Mouse (Mus musculus): ENCODE results near the gene Pdlim1.

Pdlim1 gene

DNA sequence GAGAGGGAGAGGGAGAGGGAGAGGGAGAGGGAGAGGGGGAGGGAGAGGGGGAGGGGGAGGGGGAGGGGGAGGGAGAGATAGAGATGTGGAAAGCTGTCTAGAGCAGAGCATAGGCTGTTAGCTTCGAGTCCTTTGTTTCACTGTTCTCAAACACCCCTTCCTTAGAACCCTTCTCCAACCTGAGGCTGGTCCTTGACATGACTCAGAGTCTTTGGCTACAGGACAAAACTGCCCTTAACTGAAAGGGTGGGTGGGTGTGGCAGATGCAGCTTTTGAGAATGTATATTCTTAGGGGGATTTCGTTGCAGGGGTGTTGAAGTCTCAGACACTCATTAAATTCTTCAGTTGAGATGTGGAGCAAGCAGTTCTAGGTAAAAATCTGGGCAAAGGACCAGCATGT is 11.8 kb upstream of the Pdlim1 start:
- no peak for DNase-seq (ENCODE audit: low spot score)

DNA sequence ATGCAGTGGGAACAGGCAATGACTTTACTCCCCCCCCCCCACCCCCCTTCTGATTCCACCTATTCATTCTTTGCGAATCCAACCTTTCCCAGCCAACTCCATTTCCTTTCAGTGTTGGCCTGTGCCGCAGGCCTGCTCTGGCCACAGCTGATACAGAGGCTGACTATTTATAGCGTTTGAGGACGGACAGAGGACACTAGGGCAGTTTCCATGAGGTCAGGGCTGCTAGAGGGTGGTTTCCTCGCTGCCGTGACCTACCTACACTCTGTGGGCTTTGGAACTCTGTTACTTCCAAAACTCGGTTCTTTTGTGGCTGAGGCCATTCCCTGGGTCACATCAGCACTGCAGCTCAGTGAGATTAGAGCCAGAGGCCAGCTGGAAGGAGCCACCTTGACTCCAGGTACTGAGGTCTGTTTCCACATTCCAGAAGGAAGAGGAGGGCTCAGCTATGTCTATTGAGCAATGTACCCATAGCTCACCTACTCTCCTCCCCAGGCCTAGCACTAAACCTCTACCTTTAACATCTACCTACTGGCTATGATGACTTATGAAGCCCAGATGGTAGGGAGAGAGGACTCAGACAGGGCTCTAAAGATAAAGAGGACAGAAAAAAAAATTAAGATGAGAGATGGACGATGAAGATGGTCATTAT is 6.9 kb upstream of the Pdlim1 start:
- DNase-seq (ENCODE audit: low spot score) = no peak

DNA sequence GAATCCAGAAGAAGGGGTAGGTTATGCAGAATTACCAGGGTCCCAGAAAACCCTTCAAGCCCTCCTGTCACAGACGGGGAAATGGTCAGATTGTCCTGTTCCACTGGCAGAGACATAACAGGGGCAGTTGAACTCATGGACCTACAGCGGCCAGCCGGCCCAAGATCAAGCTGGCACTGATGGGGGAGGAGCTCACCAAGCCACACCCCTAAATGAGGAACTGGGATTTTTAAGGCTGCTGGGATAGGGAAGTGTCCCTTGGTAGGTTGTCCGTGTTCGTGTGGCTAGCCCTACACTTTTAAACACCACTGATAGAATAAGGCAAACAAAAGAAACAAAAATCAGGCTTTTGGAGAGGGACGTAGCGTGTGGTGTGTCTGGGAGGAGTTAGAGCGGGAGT is 5.9 kb upstream of the Pdlim1 start:
- no peak for DNase-seq (ENCODE audit: low spot score)

DNA sequence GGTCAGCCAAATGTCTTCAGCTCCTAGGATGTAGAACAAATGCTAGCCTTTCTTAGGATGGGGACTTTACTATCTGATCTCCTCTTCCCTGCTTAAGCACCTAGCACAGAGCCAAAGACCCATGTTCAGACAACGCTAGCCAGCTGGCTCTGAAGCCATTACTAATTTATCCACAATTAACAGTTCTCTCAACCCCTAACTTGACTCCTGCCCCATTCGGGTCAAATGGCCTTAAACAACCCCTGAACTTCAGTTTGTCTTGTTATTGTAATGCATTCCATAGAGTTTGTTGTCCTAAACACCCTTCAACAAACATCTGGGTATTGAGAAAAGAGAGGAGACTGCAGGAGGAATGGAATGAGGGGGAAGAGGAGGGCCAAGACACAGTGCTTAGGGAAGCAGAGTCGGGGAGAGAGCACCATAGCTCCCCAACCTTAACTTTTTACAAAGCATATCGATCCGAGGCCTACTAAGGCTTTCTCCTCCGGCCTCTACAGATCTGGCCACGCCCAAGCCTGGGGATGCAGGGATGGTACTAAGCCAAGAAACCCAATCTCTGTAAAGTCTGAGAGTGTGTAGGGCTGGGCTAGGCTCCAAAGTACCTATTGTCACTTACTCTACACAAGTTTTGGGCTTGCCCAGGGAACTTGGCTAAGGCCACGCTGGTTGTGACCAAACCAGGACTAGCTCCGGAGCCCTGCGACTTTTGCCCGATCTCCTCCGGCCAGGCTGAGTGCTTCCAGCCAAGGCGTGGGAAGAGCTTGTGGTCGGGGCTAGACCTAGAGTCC is 4.0 kb upstream of the Pdlim1 start:
- no peak for DNase-seq (ENCODE audit: low spot score)

DNA sequence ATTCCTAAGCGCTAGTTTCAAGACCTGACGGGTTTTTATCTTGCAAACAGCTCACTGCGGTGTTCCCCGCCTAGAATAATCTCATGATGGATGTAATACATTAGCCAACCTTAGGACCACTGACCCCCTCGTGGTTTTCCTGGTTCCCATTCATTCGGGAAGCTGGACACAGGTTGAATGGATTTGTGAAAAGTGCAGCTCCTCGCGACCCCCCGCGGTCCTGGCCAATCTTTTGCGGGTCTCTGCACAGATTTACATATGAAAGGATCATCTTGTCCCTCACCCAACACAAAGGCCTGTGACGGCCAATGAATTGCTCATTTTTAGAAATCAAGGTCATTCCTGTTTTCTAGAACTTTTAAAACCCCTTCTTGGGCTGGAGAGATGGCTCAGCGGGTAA is 1.0 kb upstream of the Pdlim1 start:
- no peak for DNase-seq (ENCODE audit: low spot score)

DNA sequence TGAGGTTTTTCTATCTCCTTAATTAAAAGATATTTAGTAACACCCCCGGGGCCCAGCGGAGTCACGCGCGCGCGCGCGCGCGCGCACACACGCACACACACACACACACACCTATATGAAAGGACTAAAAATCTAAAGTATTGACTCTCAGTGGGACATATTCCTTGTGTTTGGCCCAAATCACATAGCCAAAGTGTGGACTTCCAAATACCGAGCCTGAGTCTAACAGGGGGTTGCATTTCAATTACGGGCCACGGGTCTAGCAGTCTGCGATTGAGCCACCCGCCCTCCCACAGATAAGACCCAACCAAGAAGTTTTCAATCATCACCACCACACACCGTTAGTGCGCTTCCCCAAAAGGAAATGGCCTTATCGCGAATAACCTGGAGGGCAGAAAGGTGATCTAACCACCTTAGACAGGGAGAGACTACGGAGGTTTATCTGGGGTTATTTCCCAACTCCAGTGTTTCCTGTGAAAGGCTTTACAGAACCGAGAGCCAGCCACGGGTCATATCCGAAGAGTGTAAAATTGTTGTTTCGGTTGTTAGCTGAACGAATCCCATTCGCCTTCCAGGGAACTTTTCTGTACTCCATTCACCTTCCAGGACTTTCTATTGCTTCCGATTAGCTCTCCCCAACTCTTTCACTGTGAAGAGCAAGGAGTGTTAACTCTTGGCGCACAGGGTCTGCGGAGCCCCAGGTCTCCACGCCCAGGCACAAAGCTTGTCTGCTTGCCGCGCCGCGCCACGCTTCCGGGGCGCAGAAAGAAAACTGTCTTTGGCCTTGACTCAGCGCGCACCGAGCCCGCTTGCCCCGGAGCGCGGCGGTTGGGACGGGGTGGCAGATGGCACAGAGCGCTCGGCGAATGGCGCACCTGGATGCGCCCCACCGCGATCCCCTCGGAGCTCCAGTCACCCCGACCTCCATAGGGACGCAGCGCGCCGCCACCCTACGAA is 1.0 kb downstream of the Pdlim1 start:
- peak; percentile 40 for DNase-seq (ENCODE audit: low spot score)

DNA sequence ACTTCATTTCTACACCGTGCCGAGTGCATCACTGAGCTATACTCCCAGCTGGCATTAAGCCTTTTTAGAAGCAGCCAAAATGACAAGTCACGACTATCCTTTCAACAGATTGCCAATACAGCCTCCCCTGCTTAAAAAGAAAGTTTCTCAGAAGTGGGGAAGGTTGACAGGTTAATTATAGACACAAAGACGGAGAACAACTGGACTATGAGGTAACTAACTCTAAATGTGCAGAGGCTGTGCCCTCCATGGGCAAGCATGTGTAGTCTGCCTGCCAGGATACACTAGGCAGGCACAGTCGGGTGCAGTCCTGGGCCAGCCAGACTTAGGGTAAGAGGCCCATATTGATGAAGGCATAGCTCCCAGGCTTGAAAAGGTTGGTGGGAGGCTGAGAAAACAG is 2.1 kb downstream of the Pdlim1 start:
- DNase-seq (ENCODE audit: low spot score) = no peak

DNA sequence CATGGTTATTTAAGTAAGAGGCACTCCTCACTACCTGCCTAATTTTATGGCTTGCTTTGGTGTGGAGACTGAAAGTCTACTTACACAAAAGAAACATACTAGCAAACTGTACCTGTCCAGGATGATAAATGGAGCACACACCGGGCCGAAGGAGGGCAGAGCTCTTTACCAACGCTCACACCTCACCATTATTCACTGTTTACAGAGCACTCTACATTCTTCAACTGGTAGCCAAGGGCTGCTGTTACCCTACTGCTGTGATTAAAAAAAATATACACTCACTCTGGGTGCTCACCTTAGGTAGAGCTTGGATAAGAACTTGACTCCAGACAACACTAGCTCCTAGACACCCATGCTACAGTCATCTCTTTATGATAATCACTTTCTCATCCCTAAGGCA is 3.1 kb downstream of the Pdlim1 start:
- DNase-seq (ENCODE audit: low spot score) = peak; percentile 40

DNA sequence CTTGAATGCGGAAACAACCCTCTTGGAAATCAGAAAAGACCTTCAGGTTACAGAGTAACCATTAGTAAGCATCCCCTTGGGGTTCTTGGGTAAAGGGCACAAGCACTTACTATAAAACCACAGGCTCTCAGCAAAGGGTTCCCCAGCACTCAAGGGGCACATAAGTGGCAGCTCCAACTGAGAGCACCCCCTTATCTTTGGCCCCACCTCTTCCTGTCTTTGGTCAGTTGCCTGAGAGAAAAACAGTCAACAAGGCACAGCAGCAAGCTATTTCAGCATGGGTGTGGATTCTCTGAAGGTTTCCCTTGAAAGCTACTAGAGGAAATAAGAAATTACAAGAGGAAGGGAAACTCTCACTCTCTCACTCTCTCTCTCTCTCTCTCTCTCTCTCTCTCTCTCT is 4.3 kb downstream of the Pdlim1 start:
- peak; percentile 91 for DNase-seq (ENCODE audit: low spot score)

DNA sequence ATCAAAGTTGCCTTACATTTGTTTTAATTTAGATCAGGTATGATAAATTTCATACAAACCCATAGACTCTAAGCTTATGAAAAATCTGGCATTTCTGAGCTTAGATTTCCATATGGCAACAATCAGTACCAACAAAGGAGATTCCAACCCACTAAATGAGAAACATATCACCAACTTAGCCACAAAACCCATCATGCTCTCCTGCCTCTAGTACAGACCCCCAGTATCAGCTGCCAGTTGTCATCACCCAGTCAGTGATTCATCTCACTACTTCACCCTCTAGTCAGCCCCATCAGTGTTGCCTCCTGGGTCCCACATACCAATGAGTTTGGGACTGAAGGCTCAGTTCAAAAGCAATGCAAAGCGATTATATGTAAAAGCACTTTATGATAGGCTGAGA is 12.2 kb downstream of the Pdlim1 start:
- no peak for DNase-seq (ENCODE audit: low spot score)

DNA sequence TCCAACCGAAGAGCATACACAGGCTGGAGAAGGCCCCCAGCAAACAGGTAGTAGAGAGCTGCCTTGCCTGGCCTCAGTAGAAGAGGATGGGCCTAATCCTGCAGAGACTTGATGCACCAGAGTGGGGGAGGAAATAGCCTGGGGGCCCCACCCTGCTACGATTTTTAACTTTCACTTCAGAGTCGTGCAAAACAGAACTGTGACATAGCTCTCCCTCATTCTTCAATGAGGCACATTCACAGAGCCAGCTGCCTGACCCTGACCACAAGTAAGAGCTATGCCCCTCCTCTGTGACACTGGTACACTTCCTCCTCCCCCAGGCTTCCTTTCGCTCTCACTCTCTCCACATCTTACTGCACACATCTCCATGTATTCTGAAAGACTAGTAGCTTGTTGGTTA is 14.2 kb downstream of the Pdlim1 start:
- peak; percentile 56 for DNase-seq (ENCODE audit: low spot score)

DNA sequence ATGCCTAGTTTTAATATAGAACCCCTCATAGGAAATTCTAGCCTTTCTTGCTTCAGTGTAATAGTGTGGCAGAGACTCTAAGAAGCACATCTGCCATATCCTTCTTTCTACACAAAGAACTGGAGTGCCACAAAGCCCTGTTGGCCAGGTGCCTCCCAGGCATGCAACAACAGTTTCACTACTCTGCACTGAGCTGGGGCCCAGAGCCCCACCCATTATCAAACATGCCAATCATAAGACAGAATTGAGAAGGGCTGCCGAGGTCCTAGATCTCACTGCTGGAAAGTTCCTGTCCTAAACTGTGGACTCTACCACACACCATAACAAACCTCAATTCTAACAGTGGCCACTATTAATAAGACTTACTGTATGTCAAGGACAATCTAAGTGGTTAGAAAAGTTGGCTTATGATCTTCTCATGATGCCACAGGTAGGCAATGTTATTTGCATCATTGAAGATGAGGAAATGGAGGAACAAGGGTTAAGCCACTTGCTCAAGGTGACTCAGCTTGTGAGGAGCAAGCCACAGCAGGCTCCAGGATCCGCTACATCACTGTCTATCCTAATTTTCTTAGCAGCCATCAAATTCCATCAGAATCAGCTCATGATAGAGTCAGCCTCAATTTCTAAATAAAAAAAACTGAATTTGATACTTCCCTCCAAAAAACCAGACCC is 15.1 kb downstream of the Pdlim1 start:
- DNase-seq (ENCODE audit: low spot score) = no peak

DNA sequence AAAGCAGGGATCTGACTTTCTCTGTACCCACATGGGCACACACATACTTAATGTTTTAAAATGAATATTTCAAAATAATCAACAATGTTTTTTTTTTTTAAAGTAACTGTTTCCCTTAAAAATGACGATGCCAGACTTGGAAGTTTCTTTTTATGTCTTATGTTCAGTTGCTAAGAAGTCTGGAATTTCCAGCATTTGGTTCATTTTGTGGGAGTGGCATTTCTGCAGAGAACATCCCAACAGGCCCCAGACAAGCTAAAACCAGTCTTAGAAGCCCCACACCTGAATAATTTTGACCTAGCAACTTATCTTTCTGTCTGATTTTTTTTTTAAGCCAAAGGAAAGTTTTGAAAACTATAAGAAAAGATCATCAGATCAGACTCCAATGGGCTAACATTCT is 16.1 kb downstream of the Pdlim1 start:
- no peak for DNase-seq (ENCODE audit: low spot score)

DNA sequence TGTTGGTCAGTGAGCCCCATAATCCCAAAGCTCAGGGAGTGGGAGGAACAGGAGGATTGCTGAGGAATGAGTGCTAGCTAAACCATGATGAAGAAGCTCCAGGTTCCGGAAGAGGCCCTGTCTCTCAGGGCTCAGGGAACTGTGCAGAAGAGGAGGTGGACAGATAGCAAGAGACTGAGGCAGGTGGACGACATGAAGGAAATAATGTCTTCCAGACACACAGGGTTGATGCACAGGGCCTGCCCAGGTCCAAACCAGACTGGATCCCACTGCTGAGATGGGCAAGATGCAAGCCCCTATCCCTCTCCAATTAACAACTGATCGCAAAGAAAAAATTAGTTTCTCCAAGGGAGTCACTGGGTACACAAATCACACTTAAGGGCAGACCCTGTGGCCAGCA is 16.9 kb downstream of the Pdlim1 start:
- no peak for DNase-seq (ENCODE audit: low spot score)

DNA sequence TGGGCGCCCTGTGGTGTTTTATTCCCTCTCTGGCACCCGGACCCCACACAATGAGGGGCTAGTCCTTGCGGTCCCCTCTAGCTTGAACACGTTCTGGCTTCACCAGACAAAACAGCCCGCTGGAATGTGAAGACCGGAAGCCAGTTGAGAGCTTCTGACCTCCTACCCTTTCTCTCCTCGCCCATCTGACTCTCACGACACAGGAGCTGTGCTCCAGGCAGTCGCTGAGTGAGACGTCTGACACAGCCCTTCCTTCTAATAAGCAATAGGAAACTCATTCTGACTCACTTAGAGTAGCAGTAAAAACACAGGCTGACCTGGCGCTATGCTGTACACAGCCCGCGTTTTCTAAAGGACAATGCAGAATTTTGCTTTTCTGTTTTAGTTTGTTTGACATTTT is 17.9 kb downstream of the Pdlim1 start:
- DNase-seq (ENCODE audit: low spot score) = no peak

DNA sequence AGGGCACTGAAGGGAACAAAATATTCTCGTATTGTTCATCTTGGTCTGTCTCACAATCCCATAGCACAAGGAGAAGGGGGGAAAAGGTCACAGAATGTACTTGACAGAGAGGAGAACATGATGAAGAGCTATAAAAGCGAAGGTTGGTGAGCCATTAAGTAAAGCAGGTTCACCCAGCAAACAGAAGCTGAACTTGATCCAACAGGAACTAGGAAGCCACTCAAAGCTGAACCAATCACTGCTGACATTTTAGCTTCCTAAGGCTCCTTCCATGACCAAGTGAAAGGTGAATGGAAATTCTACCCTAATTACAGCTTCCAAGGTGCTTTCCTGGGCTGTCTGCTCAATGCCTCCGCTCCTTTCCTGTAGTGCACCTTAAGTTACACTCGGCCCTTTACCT is 20.5 kb downstream of the Pdlim1 start:
- DNase-seq (ENCODE audit: low spot score) = peak; percentile 34

DNA sequence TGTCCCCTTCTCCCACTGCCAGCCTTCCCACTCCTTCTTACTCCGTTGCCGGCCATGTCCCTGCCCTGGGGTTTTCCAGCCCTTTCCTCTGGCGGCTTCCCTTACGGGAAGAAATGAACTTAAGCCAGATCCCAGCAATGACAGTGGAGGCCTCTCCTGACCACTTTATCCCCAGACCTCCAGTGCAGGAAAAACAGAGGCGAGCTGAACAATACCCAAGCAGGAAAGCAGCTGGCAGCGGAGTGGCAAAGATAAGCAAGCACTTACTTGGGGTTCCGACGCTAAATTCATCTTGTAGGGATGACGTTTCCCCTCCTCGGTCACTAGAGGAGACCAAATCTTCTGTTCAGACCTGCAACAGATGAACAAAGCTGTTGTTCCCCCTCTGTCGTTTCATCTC is 22.3 kb downstream of the Pdlim1 start:
- peak; percentile 66 for DNase-seq (ENCODE audit: low spot score)

DNA sequence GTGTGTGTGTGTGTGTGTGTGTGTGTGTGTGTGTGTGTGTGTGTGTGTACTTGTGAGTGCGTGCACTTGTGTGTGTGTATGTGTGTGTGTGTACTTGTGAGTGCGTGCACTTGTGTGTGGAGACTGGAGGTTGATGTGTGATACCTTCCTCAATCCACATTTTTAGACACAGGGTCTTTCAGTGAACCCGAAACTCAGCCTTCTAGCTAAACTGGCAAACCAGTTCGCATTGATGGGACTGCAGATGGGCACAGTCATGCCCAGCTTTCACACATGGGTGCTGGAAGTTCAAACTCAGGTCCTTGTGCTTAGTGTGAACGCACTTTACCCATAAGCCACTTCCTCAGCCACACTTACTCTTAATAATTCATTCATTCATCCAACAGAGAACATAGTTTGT is 23.2 kb downstream of the Pdlim1 start:
- no peak for DNase-seq (ENCODE audit: low spot score)

DNA sequence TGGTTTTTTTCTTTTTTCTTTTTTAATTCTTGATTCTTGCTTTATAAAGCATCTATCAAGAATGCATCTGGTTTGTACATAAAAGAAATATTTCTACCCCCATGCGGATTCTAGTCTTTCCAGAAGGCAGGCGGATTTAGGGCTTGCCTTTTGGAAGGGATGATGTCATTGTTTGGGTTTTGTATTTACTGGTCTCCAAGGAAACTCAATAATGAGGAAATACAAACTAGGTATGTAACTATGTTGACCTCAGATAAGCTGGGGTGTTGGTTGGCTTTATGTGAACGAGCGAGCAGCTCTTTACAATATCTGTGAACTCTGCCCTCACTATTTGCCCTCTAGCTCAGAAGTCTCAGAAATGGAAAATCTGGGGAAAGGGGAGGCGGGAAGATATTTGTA is 24.4 kb downstream of the Pdlim1 start:
- peak; percentile 80 for DNase-seq (ENCODE audit: low spot score)

DNA sequence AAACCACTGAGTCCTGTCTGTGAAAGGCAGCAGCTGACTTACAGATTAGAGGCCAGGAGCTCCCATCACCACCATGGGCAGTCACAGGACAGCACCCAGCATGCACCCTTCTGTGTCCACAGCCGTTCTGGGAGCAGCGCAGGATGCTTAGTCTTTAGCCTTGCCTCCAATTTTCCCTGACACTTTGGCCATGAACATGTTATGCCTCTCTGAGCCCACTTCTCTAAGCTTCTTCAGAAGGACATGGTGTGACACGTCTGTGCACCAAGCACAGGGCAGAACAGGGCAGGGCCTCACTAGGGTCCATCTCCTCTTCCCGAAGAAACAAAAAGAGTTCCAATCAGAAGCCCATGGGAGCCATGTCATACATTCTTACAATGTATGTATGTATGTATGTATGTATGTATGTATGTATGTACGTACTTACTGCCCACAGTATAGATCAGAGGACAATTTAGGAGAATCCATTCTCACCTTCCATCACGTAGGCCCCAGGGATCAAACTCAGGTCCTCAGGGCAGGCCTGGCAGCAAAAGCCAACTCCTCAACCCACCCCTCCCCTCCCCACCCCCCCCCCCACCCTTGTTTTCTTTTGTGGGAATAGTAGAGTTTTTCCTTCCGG is 24.9 kb downstream of the Pdlim1 start:
- DNase-seq (ENCODE audit: low spot score) = no peak

DNA sequence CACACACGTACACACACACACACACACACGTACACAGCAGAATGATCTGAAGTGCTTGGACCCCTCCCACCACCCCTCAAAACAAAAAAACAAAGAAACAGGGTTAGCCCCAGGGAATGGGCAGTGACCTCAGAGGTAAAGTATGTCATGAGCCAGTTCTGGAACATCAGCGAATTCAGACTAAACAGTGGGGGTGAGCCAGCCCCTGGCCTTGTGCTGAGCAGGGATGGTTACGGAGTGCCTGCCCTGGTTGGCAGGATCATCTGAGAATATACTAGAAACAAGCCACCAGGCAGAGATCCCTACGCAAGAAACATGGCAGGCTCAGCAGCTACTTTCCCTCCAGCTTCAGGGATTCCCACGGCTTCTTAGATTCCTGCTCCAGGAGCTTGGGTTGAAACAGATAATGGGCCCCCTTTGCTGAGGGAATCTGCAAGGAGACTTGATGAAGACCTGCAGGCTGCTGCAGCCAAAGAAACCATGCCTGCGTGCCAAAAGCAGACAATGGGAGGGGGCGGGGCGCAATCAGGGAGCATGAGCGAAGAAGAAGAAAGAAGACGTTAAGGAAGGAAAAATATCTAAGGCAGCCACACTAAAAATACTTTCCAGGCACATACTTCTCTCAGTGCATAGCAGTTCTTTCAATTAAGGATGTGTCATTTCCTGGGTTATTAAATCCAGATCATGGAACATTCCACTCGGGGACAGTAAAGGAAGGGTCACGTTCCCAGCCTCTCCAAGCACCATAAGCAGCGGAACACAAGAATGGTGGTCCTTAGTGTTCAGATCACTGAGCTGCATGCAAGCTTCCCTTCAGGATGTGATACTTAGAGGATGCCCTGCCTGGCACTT is 30.6 kb downstream of the Pdlim1 start:
- no peak for DNase-seq (ENCODE audit: low spot score)

Measured in lung, postnatal 25 days (tissue).